ENCODE assay signal across 7 mouse cellular contexts in the genomic region with DNA sequence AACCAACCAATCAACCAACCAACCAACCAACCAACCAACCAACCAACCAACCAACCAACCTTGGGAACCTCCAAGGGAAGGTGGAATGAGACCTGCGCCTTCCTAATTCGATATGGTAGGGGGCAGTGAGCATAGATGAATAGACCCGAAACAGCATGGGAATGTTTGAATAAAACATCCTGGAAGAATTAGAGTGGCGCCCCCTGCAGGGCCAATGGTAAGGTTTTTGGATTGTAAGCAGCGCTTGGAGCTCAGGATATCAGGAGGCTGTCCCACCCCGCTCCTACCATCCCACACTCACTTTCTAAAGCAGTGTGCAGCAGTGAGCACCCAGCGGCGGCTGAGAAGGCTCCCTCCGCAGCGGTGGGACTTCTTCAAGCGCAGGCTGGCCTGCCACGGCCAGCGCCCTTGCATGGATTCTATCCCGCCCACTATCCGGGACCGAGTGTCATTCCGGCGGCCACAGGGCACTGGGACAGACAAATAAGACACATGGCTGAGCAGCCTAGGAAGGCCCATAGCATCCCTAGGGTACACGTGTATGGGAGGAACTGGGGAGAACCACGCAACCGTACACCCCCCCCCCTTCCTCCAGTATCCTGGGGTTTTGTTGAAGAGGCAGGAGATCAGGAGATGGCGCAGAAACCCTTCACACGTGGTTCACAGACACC. TPM values are rescaled to one million over a fixed set of nuclear protein-coding genes. Genes with fewer than 3 reads are reported as not detected.
DNase-seq lines count a peak whose midpoint lies in the region; ATAC-seq and TF ChIP-seq lines count a peak whose summit lies in the region.

No protein-coding gene starts in this region.

- no peaks in the 10 kb centered on the region for H3K79me2 ChIP-seq in liver, adult 2 months (ENCODE audit: control insufficient read depth, insufficient read depth, low read length)

- H3K27me3 ChIP-seq in embryonic facial prominence, embryonic 15.5 days = no peaks in the 10 kb centered on the region
- no peaks in the 10 kb centered on the region for H3K27me3 ChIP-seq in liver, adult 2 months (ENCODE audit: control insufficient read depth, insufficient read depth, low read length)
- H3K27me3 ChIP-seq in splenic B cell, adult 2 months (ENCODE audit: control insufficient read depth, insufficient read depth, low read length, poor library complexity, severe bottlenecking) = no peaks in the 10 kb centered on the region; the same call in 1 of the 2 replicates

- peak overlapping the region; percentile 39 for H3K4me2 ChIP-seq in embryonic facial prominence, embryonic 15.5 days (replicated peaks)

- H3K4me3 ChIP-seq in lung, adult 2 months (replicated peaks; ENCODE audit: extremely low read depth, low read depth, low read length) = no peak overlapping the region
- peak overlapping the region; percentile 22; the same call in 1 of the 2 replicates for H3K4me3 ChIP-seq in embryonic facial prominence, embryonic 15.5 days (replicated peaks)
- no peak overlapping the region for H3K4me3 ChIP-seq in liver, adult 2 months (ENCODE audit: insufficient read depth, low read depth, low read length)

- TF ChIP-seq CTCF in lung, adult 2 months (IDR thresholded peaks at IDR 0.05; ENCODE audit: insufficient read depth, low read length) = 0 out of 2 replicates have a peak, but pooled peaks have one; percentile 2
- peak; percentile 40 for TF ChIP-seq CTCF in liver, adult 2 months (IDR thresholded peaks at IDR 0.05; ENCODE audit: low read depth, low read length)

- no peak overlapping the region for H3K27ac ChIP-seq in embryonic facial prominence, embryonic 15.5 days (replicated peaks)
- H3K27ac ChIP-seq in liver, adult 2 months (replicated peaks; ENCODE audit: insufficient read depth, low read depth, low read length) = no peak overlapping the region

- no peak overlapping the region for H3K9ac ChIP-seq in embryonic facial prominence, embryonic 15.5 days
- H3K9ac ChIP-seq in liver, adult 2 months (ENCODE audit: low read depth, low read length) = no peak overlapping the region

- no peak for TF ChIP-seq POLR2A in lung, adult 2 months (IDR thresholded peaks at IDR 0.05; ENCODE audit: borderline replicate concordance, extremely low read depth, low read depth, low read length)
- TF ChIP-seq POLR2A in liver, adult 2 months (IDR thresholded peaks at IDR 0.05; ENCODE audit: extremely low read depth, insufficient read depth, low read length) = no peak

- no peaks in the 10 kb centered on the region for H3K4me1 ChIP-seq in lung, adult 2 months (ENCODE audit: control insufficient read depth, insufficient read depth, low read length)
- 0 out of 2 replicates have a peak, but pooled peaks cover 5% of the 10 kb centered on the region for H3K4me1 ChIP-seq in embryonic facial prominence, embryonic 15.5 days
- no peaks in the 10 kb centered on the region; the same call in 1 of the 2 replicates for H3K4me1 ChIP-seq in liver, adult 2 months (ENCODE audit: control insufficient read depth, insufficient read depth, low read length)

- ATAC-seq in embryonic facial prominence, embryonic 15.5 days (ENCODE audit: insufficient number of reproducible peaks, low FRiP score, low TSS enrichment, low read depth) = no peak

- no peaks in the 10 kb centered on the region for H3K36me3 ChIP-seq in embryonic facial prominence, embryonic 15.5 days
- no peaks in the 10 kb centered on the region for H3K36me3 ChIP-seq in liver, adult 2 months (ENCODE audit: control insufficient read depth, insufficient read depth, low read length)
- no peaks in the 10 kb centered on the region for H3K36me3 ChIP-seq in splenic B cell, adult 2 months (ENCODE audit: control insufficient read depth, insufficient read depth, low read length, poor library complexity, severe bottlenecking)

- H3K9me3 ChIP-seq in embryonic facial prominence, embryonic 15.5 days (replicated peaks) = no peaks in the 10 kb centered on the region

- no peak for DNase-seq in lung, adult 2 months
- no peak for DNase-seq in lung, postnatal 25 days (ENCODE audit: low spot score)
- no peak for DNase-seq in liver, adult 2 months (ENCODE audit: extremely low read depth, low read depth, low spot score)
- DNase-seq in splenic B cell, adult 2 months (ENCODE audit: low read depth, low spot score) = peak; percentile 22
- DNase-seq in layer of hippocampus, postnatal 25 days (ENCODE audit: extremely low spot score in 1 of 2, low spot score in 1 of 2) = no peak
- no peak for DNase-seq in frontal cortex, postnatal 10 days (ENCODE audit: low spot score in 2 of 2)

- WGBS in lung, adult 2 months = 63% methylated on average over 23 of the region's 23 CpGs
- 44% methylated on average over 23 of the region's 23 CpGs for WGBS in embryonic facial prominence, embryonic 15.5 days
- 57% methylated on average over 23 of the region's 23 CpGs for WGBS in liver, adult 2 months

RNA-seq across cellular contexts. Expression of a gene that starts 0.4 kb away (rescaled TPM):
- polyA plus RNA-seq in lung, adult 2 months (2012; rRNA removed) = 5.1 TPM in 1 of 2 replicates, not detected in the other
- polyA plus RNA-seq in embryonic facial prominence, embryonic 15.5 days (2015; fragmentation: Nextera tagmentation; extraction: Ambion mirVana) = 0.12 TPM in 1 of 2 replicates, not detected in the other
- not detected in 2 replicates for total RNA-seq in liver, adult 2 months (2014; rRNA removed)
- 0.24 and 0.45 TPM in 2 replicates for polyA plus RNA-seq in liver, adult 2 months (2012; rRNA removed)
- not detected for total RNA-seq in layer of hippocampus, postnatal 25 days (2021)

RNA-seq across cellular contexts. Expression of a gene that starts 0.7 kb away (rescaled TPM):
- polyA plus RNA-seq in lung, adult 2 months (2012; rRNA removed) = 0.66 and 0.78 TPM in 2 replicates
- polyA plus RNA-seq in embryonic facial prominence, embryonic 15.5 days (2015; fragmentation: Nextera tagmentation; extraction: Ambion mirVana) = 1.8 and 2.0 TPM in 2 replicates
- 0.13 TPM in 1 of 2 replicates, not detected in the other for total RNA-seq in liver, adult 2 months (2014; rRNA removed)
- polyA plus RNA-seq in liver, adult 2 months (2012; rRNA removed) = 0.05 and 0.16 TPM in 2 replicates
- 1 to 10 TPM; 1.8 to 2.0 TPM for total RNA-seq in layer of hippocampus, postnatal 25 days (2021)

RNA-seq across cellular contexts. Expression of a gene that starts 7.4 kb away (rescaled TPM):
- not detected in 2 replicates for polyA plus RNA-seq in lung, adult 2 months (2012; rRNA removed)
- 0.49 and 0.85 TPM in 2 replicates for polyA plus RNA-seq in embryonic facial prominence, embryonic 15.5 days (2015; fragmentation: Nextera tagmentation; extraction: Ambion mirVana)
- total RNA-seq in liver, adult 2 months (2014; rRNA removed) = not detected in 2 replicates
- polyA plus RNA-seq in liver, adult 2 months (2012; rRNA removed) = not detected in 2 replicates
- not detected for total RNA-seq in layer of hippocampus, postnatal 25 days (2021)

RNA-seq across cellular contexts. Expression of a gene that starts 14.3 kb away (rescaled TPM):
- 470 and 498 TPM in 2 replicates for polyA plus RNA-seq in lung, adult 2 months (2012; rRNA removed)
- 1,038 and 1,104 TPM in 2 replicates for polyA plus RNA-seq in embryonic facial prominence, embryonic 15.5 days (2015; fragmentation: Nextera tagmentation; extraction: Ambion mirVana)
- 153 and 187 TPM in 2 replicates for total RNA-seq in liver, adult 2 months (2014; rRNA removed)
- polyA plus RNA-seq in liver, adult 2 months (2012; rRNA removed) = 276 and 336 TPM in 2 replicates
- total RNA-seq in layer of hippocampus, postnatal 25 days (2021) = 100 to 1,000 TPM; 381 to 387 TPM

RNA-seq across cellular contexts. Expression of a gene that starts 24.6 kb away (rescaled TPM):
- polyA plus RNA-seq in lung, adult 2 months (2012; rRNA removed) = not detected in 2 replicates
- not detected in 2 replicates for polyA plus RNA-seq in embryonic facial prominence, embryonic 15.5 days (2015; fragmentation: Nextera tagmentation; extraction: Ambion mirVana)
- not detected in 2 replicates for total RNA-seq in liver, adult 2 months (2014; rRNA removed)
- not detected in 2 replicates for polyA plus RNA-seq in liver, adult 2 months (2012; rRNA removed)
- total RNA-seq in layer of hippocampus, postnatal 25 days (2021) = not detected
